Mouse (Mus musculus) heart, adult 9 months (tissue): ENCODE measurements around the gene Acot3.
A peak's percentile ranks its signal among the peaks of the same experiment; 100 is the strongest.
"Not testable (repeated sequence)": the region's sequence is repeated elsewhere in the genome, so short reads cannot be mapped to it uniquely, and the experiment has no call there.

ENCODE experiments used
- DNase-seq, 2 experiments: peaks; one replicate each; pipeline ENCODE4 v3.0.0; 2022; ENCODE audit warnings: low spot score in 2 of 2

Gene Acot3

DNA sequence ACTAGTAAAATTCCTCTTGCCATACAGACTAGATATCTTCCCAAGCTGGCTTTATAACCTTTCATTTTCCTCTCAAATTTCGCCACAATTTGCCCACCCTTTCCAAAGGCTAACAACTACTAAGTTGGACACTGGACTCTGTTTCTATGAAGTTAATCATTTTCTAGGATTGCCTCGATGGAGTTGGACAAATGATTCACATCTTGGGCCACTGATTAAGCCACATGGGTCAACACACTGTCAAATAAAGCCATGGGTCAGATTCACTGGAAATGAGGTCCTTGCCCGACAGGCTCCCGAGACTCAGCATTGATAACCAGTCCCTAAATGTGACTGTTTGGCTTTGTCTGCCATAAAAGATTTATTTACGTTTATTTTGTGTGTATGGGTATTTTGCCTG, 9.7 kb upstream of the Acot3 start:
- no peak for DNase-seq

DNA sequence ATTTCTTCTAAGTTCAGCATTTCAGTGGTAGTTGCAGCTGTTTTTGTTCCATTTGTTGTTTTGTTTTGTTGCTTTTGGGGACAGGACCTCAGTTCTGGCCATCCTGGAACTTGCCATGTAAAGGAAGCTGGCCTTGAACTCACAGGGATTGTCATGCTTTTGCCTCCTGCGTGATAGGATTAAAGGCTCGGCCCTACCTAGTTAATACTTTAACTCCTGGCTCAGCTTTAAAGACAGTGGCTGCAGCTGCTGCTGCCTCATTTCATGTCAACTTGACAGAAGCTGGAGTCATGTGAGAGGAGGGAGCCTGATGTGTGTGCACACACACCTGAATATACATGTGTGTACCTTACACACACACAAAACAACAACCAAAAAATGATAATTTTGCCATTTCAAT, 7.9 kb upstream of the Acot3 start:
- no peak for DNase-seq

DNA sequence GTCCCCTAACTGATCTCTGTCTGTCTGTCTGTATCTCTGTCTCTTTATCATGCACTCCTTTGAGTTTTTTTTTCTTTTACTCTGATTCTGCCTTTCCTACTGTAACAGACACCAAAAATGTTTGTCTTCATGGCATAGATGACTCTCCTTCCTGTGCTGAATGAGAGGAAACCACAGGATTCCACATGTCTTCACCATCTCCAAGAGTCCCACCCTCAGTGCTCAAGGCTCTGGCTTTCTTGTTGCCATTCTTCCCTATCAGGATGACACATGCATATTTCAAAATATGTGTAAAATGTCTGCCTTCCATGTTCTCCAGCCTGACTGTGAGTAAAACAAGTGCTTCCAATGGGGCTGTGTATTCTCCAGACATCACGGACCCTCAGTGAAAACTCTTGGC, 5.0 kb upstream of the Acot3 start:
- no peak for DNase-seq

DNA sequence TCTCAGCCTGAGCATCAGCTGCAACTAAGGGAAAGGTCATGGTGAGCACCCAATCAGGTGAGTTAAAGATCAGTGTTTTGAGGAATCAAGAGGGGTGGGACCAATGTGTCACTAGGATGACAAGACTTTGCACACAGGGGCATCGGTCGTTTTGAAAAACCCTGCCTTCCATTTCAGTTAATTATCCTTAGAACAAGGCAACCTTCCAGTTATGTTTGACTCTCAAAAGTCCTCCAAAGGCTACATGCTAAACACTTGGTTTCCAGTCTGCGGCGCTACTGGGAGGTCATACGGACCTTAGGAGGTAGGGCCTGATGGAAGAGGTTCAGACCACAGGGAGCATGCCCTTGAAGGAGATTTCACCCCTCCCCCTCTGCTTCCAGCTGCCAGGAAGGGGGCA, 1.2 kb upstream of the Acot3 start:
- not testable (repeated sequence) for DNase-seq

DNA sequence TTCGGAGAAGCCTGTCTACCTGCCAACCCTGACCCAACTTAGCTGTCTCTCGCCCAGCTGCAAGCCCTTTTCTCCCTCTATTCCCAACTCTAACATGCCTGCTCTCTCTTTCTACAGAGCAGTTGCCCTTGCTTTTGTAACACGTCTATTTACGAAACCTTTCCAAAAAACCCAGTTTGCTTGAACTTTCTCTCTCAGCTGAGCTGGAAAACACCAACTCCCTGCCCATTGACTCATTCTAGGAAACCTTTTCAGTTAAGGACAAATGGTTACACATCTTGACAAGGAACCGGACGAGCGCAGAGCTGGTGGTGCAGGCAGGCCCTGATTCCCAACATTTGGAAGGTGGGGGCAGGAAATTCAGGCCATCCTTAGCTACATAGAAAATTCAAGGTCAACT, 665 bp downstream of the Acot3 start:
- no peak for DNase-seq

DNA sequence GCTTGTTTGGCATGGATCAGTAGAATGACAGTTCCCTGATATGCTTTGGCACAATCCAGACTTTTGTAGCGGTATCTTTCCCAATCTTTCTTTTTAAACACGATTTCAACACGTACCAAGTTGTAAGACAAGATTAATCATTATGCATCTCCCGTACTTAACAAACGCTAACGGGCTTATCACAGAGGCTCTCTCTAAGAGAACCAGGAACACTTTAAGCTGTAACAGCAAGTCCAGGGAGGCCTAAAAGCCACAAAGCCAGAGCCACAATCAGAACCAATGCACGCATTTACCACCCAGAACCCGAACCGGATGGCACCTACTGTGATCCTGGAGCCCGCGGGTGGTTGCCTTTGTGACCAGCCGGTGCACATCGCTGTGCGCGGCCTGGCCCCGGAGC, 1.2 kb downstream of the Acot3 start:
- no peak for DNase-seq

DNA sequence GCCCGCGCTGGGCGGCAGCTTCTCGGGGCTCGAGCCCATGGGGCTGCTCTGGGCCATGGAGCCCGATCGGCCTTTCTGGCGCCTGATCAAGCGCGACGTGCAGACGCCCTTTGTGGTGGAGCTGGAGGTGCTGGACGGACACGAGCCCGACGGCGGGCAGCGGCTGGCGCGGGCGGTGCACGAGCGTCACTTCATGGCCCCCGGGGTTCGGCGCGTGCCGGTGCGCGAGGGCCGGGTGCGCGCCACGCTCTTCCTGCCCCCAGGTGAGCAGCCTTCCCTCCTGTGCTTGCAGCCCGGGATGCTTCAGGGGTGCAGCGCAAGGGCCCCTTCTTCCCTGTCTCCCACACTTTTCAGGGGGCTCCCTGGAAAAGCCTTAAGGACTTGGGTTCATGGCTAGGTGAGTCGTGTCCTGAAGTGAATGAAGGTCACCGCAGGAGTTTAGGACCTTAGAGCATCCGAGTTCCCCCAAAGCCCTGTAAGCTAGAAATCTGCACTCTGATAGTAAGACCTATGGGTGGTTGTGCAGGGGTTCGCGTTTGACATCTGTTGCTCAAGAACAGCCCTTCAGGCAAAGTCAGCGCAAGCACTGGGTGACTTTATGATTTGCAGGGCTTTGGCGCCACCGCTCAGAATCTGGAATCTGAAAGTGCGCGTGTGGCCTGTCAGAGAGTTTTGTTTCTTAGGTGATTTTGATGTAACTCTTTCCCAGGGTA, 1.9 kb downstream of the Acot3 start:
- peak in 1 of 2 experiments; percentile 4 for DNase-seq

DNA sequence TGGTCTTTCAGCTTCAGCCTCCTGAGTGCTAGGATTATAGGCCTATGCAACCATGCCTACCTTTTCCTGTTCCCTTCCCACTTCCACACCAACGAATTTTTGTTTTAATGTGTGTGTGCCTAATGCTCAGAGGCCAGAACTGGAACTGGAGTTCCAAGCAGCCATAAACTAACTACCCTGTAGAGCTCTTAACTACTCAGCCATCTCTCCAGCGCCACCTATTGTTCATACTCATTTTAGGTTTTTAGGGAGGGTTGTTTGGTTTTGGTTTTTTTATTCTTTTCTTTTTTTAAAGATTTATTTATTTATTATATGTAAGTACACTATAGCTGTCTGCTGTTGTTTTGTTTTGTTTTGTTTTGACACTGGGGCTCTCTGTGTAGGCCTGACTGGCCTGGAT, 9.0 kb downstream of the Acot3 start:
- no peak for DNase-seq

DNA sequence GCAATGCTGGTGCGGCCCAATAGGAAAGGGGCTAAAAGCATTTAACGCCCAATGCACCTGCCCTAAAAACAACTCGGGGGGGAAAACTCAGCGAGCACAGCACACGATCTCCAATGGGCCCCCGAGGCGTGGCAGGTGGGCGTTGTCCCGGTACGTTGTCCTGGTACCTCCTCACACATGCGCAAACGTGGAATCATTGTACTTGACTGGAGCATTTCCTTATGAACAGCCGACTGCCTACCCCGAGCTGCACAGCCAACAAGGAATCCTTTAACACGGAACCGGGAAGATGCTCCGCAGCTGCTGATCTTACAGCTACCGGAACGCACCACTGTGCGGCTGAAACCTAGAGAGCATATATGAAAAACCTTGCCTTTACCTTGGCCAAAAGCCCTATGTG, 10.4 kb downstream of the Acot3 start:
- no peak for DNase-seq

DNA sequence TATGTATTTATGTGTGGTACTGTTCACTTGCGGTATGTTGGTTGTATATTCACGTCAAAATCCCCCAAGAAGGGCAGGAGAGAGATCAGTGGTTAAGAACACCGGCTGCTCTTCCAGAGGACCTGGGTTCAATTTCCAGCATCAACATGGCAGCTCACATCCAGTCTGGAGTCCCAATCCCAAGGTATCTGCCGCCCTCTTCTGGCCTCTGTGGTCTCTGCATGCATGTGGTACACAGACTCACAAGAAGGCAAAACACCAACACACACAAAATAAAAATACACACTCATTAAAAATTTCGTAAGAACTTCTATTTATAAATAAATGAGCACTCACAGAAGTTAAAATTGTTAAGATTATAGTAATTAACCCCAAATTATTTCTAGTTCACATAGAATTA, 11.3 kb downstream of the Acot3 start:
- no peak for DNase-seq

DNA sequence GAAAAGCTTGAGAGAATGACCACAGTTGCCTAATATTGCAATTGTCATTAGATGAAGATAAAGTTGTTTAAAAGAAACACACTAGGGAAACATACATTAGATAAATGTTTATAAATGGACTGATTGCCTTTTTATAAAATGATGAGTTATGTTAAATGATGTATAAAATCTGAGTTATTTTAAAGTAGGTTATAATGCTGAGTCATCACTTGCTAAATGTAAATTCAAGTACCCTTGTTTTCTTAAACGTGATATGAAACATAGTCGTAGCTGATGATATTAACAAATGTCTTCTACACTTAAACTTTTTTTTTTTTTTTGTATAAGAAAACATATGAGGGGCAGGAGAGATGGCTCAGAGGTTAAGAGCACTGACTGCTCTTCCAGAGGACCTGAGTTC, 11.9 kb downstream of the Acot3 start:
- no peak for DNase-seq

DNA sequence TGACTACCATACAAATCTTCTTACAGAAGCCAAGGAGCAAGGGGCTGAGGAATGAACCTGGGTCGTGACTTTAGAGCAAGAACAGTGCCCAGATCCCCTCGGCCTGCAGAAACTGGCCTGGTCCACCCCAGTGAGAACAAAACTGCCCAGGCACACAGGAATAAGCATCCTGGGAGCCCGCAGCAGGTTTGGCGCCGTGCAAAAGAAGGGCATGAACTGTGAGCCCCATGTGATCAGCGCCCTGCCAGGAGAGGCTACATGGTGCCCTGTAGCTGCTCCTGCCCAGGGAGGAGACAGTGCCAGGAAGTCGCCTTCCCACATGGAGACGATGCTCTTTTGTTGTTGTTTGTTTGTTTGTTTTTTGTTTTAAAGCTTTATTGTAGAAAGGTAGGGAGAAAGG, 12.7 kb downstream of the Acot3 start:
- DNase-seq, result no peak

DNA sequence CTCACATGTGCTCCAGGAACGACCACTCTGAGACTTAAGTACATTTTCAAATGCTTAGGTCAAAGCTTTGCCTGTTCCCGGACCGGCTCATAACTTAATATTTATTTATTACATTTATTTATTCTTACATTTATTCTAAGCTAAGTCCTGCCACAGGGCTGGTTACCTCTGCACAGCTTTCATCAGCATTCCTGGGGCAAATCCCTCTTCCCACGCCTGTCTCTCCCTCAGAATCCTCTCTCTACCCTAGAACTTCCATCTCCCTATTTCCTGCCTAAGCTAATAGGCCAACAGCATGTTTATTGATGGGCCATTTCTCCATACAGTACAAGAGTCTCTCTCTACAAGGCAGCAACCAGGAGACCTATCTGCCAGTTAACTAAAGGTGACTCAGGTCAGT, 15.8 kb downstream of the Acot3 start:
- no peak for DNase-seq

DNA sequence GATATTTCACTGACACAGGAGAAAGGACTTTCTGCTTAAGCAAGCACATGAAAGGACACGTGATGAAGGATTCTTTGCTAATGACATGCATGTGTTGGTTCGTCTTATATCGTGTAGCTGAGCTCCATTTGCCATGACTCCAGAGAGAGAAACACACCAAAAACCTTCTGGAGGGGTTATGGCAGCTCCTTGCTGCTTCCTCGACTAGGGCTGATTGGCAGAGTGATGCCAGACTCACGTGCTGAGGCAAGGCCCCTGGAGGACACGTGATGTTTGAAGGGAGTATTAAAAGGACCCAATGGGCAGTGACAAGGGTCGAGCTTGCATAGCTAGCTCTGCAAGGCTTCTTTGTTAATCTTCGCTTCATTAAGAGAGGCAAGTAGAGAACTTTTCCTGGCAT, 16.4 kb downstream of the Acot3 start:
- no peak for DNase-seq

DNA sequence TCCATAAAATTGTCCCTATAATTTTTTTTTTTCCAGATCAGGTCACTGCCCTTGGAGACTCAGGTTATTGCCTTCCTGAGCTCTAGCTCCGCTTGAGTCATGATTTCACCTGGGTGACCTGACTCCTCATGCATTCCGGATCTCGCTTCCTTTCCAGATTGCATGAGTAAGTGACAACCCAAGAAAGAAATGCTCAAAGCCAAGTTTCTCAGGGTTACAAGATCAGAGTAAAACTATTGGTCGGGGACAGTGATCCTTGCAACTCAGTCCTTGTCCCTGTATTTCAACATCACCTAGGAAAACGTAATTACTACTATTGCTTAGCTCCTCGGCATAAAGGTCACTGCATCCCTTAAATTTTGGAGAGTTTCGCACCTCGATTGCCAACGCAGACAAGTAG, 17.0 kb downstream of the Acot3 start, which contains the start of gene Acot5:
Gene Acot5 (plus strand): TSS at position 340 of the 400 bp plus-strand sequence.
- no peak for DNase-seq

DNA sequence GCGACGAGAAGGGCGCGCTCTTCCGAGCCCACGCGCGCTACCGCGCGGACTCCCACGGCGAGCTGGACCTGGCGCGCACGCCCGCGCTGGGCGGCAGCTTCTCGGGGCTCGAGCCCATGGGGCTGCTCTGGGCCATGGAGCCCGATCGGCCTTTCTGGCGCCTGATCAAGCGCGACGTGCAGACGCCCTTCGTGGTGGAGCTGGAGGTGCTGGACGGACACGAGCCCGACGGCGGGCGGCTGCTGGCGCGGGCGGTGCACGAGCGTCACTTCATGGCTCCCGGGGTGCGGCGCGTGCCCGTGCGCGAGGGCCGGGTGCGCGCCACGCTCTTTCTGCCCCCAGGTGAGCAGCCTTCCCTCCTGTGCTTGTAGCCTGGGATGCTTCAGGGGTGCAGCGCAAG, 17.6 kb downstream of the Acot3 start:
- DNase-seq, result peak; percentile 23 to 28

DNA sequence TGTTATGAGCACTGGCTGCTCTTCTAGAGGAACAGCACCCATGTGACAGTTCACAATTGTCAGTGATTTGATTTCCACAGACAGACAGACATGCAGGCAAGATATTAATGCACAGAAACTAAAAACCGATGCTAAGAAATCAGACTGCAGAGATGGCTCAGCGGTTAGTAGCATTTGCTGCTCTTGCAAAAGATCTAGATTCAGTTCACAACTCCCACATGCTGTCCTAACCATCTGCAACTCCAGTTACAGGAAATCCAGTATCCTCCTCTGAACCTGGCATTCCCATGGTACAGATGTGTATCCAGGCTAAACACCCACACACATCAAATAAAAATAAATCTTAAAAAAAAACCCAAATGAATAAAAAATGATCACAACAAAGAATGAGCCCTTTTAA, 19.8 kb downstream of the Acot3 start:
- DNase-seq, result no peak

DNA sequence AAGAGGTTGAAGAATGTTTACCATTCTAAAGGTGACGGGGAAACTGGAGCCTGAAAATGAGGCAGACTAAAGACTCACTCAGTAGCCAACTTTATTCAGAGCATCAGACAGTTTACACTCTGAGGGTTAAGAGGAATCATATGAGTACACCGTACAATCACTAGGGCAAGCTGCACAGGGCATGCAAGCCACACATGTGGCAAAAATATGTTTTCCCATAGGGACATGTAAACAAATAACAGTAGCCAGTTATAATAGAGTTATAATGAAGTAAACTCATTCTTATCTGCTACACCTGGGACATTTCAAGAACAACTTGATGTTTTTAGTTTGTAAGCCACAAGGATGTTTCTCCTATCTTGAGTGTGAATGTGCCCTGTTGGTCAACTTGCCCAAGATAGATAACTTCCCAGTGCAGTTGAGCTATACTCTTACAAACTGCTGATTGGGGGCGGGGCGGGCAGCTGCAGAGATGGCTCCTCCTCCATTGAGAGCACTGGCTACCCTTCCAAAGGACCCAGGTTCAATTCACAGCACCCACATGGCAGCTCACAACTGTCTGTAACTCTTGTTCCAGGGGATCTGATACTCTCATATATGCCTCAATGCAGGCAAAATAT, 25.5 kb downstream of the Acot3 start:
- DNase-seq, result no peak

DNA sequence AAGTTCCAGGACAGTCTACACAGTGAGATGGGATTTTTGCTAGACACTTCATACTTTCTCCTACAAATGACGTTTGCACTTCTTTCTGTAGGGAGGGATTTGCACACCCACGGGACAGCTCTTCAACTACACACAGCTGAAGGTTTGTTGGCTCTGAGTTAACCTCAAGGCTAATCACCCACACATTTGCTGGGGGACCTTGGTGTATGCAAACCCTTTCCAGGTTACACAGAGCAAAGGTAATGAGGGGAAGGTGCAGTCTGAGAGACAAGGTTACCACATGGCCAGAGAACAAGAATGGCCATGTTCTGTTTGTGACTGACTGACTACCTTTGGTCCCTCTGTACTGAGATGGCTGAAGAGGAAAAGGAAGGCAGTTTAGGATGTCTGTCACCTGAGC, 31.9 kb downstream of the Acot3 start:
- DNase-seq, result no peak

DNA sequence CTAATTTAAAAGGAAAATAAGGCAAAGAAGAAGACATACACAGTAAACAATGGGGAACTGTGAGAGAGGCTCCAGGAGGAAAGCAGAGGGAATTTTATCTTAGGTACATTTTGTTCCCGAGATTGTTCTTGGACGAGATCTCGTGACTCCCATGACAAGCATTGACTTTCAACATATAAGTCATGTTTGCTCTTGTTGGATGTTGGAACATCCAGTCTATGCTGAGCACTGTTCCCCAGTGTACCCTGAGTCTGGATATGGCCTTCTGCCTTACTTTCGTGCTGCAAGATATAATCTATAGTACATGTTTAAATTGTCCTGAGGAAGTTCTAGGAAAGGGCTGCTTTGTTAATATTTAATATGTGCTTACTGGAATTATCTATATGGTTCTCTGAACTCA, 32.6 kb downstream of the Acot3 start:
- no peak for DNase-seq

DNA sequence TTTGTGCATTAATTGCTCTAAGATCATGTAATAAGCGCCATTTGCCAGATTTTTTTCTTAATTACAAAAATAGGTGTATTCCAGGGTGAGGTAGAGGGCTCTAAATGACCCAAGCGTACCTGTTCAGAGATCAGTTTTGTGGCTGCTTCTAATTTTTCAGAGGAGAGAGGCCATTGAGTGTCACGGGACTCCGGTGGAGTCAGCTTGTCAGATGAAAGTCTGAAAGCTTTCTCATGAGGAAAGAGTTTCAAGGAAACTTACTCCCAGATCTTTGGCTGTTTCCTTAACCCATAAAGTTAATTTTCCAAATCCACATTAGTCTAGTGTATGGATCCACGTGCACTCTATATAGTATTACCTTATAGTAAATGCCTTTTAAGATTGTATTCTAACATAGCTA, 42.7 kb downstream of the Acot3 start:
- DNase-seq, result not testable (repeated sequence)

DNA sequence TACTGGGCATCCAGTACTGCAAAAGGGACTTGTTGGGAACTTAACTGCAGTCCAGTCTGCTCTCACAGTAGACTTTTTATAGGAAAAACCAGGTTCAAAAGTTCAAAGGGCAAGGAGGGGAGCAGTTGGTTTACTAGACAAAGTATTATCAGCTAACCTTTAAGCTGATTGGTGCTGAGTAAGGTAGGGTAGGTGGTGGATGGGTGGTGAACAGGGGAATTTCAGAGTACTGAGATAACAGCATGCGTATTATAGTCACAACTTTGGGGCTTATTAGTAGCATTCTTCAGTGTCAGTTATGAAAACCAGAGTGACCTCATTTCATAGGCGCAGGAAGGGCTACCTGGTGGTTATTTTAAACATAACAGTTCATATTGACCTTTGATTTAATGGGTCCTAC, 47.7 kb downstream of the Acot3 start:
- no peak for DNase-seq

DNA sequence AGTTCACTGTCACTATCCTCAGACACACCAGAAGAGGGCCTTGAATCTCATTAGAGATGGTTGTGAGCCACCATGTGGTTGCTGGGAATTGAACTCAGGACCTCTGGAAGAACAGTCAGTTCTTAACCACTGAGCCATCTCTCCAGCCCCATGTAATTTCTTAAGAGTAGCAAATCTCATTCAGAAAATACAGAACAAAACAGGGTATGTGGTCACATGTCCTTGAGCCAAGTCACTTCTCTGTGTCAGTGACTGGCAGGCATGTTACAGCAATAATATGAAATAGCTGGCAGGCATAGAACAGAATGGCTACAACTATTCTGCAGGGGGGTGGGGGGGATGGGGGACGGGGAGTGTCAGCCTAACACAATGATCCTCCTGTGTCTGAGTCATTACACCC, 48.1 kb downstream of the Acot3 start:
- DNase-seq, result no peak
